Mouse (Mus musculus): Measurements from ENCODE around the gene Depp1.
A peak's percentile ranks its signal among the peaks of the same experiment; 100 is the strongest.

Depp1 gene

DNA sequence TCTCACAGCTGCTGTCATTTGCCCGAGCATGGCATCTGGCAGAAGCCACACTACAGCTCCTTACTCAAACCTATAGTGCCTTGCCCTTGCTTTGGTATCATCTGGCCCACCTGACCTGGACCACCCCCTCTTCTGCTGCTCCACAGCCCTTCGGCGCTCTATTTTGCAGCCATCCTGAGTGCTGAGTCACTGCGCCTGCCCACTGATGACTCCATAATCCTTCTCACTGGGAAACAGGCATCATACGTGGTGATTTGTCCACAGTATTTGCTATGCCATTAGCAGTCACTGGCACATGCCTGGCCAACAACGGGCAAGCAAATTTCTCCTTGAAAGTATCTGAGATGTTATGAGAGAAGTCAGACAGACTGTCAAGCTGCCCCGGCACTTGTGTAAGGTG is 598 bp upstream of the Depp1 start:
- no peak for DNase-seq (ENCODE audit: low spot score)

DNA sequence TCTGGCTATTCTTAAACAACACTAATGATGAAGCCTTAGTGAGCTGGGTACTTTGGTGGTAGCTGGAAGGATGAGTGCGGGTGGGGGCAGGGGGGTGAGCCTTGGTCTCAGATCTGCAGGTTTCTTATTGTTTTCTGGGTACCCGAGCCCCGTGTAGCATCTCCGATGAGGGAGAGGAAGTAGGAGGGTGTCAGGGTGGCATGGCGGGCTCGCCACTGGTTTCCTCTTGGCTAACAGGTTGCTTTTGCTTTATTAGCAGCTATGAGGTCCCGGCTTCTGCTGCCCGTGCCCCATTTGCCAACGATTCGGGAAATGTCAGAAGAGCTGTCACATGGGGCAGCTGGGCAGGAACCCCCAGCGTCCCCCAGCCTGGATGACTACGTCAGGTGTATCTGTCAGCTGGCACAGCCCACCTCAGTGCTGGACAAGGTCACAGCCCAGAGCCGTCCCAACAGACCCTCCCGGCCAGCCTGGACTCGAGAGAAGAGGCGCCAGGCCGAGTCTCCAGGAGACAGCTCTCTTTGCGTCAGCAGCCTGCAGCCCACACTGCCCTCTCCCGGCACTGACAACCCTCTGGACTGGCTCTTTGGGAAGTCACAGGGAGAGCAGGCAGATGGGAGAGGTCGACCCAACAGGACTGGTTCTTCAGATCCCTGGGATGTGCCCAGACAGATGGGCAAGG is 1.2 kb downstream of the Depp1 start:
- DNase-seq (ENCODE audit: low spot score): no peak

DNA sequence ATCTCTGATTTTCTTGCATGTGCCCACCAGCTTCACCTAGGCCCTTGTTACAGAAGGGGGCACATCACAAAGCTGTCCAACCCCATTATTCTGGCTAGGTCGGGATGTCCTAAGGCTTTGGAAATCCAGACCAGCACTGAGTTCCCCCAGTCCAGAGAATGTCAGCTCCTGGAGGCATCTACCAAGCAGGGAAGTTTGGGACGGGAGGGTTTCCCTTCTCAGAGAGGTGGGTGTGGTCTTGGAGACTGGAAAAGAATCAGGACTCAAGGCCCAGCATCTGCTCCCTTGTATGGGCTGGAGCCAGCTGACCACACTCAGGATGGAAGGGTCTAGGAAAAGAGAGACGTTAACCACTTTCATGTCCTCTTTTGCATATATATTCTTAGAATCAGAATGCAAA is 2.8 kb downstream of the Depp1 start:
- DNase-seq (ENCODE audit: low spot score): no peak

DNA sequence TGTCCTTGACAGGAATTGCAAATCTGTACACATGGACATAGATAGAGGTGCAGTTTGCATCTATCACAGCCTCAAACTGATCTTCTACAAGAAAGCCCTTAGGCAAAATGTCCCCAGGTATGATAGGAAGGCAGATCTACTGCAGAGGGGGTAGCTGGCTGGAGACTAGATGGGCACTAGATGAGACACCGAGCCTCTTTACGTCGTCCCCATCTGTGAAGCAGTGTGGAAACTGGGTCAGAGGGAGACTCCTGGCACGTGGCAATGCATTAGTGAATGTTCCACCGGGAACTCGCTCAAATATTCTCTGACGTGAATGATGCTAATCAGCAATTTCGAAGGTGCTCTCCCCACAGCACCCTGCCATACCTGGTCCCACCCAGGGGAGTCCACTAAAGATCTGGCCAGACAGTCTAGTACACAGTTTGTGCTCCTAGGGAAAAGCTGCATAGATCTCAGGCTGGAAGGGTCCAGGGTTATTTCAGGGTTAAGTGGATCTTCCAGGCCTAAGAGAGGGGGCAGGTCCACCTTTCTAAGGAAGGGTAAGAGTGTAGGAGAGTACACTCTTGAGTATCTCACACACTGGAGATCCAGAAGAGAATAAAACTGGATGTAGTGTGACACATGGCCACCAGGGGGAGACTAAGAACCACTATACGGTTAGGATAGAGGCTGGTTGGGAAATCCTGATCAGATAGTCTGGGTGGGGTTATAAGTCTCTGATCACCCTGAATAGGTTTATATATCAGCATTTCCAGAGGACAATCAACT is 3.5 kb downstream of the Depp1 start:
- DNase-seq (ENCODE audit: low spot score): peak; percentile 79

DNA sequence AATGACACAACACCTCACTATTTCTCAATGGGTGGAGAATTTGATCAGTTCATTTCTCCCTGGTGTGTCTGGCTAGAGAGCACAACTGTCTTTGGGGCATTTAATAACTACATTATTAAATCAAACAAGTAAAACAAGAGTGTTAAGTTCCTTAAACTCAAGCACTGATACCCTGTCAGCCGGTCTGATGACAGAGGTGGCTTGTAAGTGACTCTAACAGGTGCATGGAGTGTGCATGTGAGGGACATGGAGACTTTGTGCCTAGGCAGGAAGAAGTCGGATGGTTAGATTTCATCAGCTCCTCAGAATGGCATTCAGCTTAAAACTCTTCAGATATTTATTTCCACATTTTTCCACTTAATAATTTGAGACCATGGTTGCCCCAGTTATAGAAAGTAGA is 13.0 kb downstream of the Depp1 start:
- no peak for DNase-seq (ENCODE audit: low spot score)

DNA sequence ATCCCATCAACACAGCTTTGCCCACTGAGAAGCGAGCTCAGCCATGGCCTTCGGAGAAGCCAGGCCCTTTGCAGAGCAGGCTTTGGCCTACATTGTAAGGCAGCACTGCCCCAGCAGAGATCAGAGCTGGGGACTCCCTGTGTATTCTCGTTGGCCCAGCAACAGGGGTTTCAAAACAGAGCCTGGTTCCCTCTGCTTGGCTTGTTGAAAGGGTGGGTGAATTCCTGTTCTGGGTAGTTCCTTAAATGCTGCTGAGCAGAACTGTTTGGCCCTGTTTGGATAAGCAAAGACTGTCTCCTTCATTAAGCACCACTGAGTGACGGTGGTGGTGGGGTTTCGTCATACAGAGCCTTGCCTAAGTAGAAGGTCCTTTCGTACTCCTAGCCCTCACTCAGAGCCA is 13.6 kb downstream of the Depp1 start:
- no peak for DNase-seq (ENCODE audit: low spot score)

DNA sequence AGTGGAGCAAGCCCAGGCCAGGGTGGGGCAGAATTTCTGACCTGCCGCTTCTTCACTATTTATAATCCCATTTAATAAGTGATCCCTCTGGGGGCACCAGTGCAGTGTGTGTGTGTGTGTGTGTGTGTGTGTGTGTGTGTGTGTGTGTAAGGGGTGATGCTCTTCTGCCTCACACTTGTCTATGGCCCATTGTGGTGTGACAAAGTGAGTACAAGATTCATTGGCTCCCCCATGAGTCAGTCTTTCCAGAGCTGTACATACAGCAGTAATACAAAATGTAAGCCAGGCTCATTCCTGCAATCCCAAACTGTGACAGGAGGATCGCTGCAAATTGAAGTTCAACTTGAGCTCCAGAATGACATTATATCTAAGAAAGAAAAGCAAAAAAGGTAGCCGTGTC is 14.4 kb downstream of the Depp1 start:
- no peak for DNase-seq (ENCODE audit: low spot score)

DNA sequence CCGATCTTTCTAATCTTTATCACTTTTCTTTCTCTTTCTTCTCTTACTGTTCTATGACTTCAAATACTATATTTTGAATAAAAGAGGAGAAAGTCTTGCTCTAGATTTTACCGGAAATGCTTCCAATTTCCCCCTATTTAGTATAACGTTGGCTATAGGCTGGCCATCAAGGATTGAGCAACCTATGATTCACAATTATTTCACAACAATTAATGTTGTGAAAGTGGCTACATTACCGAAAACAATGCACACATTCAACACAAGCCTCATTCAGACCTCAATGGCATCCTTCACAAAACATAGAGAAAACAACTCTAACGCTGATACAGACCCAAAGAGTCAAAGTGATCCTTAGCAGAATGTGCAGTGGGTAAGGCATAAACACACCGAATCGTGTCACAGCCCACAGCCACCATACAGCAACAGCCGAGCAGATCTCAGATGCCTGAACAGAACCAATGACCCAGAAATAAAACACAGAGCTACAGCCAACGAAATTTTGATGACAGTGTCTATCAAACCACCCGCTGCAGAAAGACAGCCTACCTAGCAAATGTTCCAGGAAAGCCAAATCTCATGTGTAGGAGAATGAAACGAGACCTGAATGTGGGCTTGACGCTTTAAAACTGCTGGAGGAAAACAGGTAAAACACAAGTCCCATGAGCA is 15.8 kb downstream of the Depp1 start:
- no peak for DNase-seq (ENCODE audit: low spot score)

DNA sequence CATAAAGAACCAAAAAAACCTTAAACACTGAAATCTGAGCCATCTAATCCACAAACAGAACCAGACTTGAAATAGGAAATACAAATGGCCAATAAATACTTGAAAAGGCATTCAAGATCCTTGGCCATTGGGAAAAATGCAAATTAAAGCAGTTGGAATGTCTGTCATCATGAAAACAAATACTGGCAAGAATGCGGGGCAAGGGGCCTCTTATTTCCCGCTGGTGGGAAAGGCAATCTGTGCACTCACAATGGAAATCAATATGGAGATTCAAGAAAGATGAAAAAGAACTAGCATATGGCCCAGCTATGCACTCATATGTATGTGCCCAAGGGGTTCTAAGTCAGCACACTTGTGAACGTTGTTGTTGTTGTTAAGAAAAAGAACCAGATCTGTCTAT is 16.5 kb downstream of the Depp1 start:
- DNase-seq (ENCODE audit: low spot score): no peak

DNA sequence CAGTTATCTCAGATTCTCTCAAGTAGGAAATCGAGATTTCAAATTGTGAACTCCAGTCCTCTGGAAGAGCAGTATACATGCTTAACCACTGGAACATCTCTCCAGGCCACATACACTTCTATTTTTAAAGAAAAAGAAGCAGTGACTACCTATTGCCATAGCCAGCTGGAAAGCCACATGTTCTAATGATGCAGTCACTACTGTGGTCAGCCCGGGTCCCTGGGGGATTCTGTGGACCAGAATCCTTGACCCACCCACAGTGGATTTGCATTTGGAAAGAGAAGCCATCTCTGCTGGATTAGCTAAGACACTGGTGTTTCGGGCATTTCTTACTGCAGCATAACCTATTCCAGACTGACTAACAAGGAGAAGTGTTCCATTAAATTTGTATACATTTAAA is 17.0 kb downstream of the Depp1 start:
- DNase-seq (ENCODE audit: low spot score): no peak

DNA sequence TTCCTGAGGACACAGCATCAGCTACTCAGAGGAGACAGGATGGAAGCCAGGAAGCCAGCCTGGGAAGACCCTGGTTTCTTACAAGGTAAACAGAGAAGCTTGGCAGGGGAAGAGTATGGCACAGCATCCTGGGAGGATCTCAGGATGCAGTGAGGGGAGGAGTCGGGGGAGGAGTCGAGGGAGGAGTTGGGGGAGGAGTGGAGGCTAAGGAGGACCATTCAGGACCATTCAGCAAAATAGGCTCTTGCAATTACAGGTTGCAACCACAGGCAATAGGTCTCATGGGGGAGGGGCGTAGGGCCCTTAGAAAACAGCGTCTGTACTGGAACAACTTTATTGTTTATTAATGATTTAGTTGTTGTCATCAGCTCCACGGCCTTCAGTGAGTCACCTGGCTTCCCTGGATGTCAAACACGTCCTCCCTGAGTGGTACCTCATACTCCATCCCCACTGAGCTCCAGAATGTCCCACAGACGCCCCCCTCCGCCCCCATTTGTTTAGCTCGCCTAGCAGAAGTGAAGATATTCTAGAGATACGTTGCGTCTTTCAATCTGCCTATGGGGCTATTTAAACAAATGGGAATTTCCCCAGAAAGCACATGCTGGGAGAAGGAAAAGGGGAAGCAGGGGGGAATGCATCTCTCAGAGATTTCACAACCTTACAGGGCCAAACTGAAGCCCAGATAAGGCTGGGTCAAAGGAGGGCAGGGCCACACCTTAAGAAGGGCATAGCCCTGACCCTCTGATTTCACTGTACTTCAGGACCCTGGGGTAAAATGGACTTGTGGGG is 18.5 kb downstream of the Depp1 start:
- no peak for DNase-seq (ENCODE audit: low spot score)

DNA sequence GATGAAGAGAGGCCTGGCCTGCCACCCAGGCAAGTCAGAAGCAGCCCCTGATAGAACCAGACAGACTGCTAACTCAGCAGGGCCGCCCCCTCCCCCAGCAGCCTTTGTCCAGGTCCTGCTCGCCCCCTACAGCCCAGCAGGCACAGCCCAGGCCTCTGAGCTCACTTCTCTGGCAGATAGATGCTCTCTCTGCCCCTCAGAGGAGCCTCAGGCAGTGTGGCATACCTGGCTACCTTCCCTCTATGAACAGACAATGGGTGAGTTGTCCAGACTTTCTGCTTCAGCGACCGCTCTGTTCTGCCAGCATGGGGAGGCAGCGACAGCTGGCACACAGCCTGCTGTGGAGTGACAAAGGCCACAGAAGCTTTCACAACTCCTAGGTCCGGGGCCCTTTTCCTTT is 19.7 kb downstream of the Depp1 start:
- peak; percentile 49 for DNase-seq (ENCODE audit: low spot score)

DNA sequence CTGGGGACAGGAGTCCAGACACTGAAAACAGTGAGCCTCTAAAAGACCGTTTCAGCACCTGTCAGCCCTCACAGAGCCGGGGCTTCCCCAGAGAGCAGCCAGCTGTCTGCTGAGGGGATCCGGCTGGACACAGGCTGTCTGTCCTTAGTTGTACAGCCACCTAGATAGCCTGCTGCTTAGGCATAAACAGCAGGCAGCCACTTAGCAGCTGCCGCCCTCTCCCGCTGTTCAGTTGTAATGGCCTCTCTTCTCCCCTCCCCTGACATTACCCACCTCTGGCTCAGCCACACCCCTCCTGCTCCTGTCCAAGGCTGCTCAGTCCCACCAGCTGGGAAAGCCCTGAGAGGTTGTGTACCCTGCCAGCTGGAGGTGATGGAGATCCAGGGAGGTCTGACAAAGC is 20.6 kb downstream of the Depp1 start:
- no peak for DNase-seq (ENCODE audit: low spot score)

DNA sequence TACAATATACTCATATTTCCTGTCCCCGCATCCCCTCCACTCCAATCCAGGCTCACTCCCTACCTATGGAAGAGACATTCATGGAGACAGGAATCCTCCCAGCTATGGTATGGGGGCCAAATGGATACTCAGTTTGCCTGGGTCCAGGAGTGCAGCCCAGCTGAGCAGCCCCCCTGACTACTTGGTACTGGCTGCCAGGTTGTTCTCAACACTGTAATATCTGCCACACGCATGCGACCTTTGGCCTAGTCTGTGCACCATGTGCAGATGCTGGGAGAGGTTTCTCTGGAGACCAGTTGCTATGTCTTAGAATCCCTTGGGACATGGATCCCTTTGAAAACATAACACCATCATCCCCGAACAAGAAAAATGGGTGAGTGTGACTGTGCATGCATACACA is 21.4 kb downstream of the Depp1 start:
- DNase-seq (ENCODE audit: low spot score): no peak

DNA sequence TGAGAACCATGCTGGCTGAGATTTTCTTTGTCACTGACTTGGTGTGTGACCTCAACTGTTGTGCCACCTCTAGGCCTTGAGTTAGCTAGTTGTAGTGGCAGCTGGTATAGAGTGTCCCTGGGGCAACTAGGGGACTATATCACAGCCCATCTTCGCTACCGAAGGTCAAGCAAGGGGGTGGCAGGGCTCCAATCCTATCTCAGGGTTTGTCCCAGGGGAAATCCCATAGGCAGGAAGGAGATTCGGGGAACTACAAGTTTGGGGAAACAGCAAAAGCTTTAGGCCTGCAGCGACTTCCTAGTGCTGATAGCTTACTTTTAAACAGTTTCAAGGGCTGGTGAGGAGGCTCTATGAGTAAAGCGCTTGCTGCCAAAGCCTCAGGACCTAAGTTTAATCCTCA is 21.9 kb downstream of the Depp1 start:
- DNase-seq (ENCODE audit: low spot score): no peak

DNA sequence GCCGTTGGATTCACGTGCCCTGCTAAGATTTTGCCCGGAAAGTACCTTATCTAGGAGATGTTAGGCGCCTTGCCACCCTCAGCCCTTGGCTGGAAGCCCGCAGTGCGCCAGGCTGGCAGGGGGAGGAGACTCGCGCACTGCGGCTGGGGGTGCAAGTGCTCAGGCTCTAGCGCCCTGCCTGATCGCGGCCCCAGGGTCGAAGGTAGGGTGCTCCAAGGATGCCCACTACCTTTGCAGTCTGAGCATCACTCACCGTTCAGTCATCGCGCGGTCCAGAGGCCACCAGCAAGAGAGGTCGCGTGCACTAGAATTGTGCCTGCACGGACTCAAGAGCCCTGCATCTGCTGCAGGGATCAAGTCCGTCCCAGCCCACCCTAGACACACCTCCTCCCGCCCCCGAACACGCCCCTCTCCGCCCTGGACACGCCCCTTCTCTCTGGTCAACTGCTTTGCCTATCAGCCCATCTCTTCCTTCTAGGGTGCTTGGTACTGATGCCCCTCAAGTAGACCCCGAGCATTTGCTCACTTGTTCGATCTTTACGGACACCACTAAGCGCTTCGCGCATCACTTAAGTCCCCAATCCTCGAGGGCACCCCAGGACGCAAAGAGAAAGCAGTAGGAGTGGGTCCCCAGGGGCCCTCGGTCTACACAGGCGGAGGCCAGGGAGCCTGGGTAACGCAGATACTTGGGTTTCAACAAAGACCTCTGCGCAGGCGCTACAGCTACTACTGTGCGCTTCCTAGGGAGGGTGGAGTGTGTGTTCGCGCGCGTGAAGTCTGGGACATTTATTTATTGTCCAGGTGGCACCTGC is 23.3 kb downstream of the Depp1 start, which contains the start of gene Rassf4:
TSS of gene Rassf4 (minus strand) at position 482 of the 812 bp plus-strand sequence.
- DNase-seq (ENCODE audit: low spot score): peak; percentile 76

DNA sequence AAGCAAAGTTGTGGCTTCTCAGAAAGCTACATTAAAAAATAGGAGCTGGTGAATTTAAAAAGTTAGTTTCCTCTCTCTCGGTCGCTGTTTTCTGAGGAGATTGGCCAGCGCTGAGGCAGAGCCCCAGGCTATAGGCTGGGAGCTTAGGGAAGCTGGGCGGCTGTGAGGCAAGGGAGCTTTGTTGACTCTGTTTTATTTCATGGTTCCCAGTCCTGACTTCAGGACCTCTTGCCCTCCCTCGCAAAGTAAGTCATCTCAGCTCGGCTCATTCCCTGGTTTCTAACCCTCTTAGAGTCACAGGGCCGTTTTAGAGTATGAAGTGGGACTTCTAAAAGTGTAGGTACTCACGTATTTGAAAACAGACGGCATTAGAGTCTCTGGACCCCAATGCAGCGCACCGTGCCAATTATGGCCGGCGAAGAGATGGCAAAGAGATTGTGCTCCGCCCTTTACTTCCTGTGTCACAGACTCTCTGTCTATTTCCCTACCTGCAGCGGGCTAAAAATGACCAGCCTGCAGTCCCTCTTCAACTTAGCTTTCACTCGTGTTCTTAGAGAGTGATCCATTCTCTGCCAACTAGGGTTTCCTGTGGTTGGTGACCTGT is 24.0 kb downstream of the Depp1 start:
- DNase-seq (ENCODE audit: low spot score): no peak

DNA sequence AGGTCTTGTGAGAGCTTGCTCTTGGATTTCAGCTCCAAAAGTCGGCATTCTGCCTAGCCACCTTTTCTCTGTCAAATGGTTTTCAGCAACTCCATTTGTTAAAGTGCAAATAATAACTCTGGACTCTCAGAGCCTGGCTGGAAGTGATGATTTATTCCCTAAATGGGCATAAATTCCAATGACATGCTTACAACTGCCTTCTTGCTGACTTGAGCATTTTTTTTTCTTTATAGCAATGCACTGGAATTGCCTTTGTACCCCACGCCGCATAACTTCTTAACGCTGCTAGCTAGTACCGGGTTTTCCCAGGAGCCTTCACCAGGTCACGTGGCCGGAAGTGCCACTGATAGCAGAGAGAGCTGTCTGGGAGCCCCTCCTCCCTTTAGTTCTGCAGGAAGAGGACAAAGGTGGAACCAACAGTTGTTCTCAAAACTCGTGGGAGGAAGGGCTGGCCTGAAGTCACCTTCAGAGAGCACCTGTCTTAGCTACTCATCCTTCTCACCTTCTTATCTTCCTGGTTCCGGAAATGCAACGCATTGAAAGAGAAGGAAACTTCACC is 26.0 kb downstream of the Depp1 start:
- DNase-seq (ENCODE audit: low spot score): no peak

DNA sequence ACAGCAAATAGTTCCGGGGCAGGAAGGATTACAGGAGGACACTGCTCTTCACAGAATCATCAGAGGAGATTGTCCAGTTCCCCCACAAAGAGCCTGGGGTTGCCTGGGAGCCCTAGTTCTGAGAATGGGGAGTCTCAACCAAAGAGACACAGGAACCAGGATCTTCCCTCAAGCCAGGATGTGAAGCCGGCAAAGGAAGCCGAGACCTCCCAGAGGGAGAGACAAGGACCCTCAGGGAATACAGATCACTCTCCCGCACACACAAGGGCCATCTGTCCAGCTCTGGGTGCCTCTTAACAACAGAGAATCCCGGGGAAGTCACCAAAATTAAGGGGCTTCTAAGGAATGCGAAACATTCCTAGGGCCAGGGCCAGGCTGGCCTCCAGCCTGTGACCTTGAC is 26.9 kb downstream of the Depp1 start:
- DNase-seq (ENCODE audit: low spot score): no peak

DNA sequence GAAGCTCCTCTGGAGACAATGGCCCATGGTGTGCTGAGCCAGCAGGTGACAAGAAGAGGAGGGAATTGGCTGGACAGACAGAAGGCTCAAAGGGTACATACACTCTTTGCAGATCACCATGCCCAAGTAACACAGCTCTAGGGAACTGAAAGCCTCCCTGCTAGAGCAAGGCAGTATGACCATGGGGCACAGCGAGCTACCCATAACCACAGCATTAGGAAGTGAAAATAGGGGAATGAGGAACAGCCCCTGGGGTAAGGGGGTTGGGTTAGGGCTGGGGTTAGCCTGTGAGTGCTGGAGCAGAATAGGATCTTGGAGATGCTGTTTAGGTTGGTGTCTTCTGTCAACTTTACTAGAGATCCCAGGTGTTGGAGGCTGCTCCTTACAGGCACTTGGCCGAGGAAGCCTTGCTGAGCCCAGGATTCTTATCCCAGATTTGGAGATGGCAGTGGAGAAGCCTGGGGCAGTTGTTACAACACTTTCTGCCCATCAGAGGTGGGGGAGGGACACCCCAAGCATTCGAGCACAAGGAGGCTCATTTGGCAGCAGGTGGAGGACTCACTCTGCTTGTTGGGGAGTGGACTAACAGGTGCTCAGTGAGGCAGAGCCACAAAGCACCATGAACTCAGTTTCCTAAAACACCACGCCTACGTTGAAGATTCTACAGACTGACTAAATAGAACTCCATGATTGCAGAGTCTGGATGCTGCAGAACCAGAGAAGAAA is 29.3 kb downstream of the Depp1 start:
- peak; percentile 46 for DNase-seq (ENCODE audit: low spot score)
